Mouse (Mus musculus): Measurements from ENCODE around the gene Ltb4r2.
A peak's percentile ranks its signal among the peaks of the same experiment; 100 is the strongest.
"Not testable (repeated sequence)": the region's sequence is repeated elsewhere in the genome, so short reads cannot be mapped to it uniquely, and the experiment has no call there.

GRCm38 (mm10) chr14:55760156-55760555, 1.1 kb upstream of the Ltb4r2 start:
- TF ChIP-seq KAT2A (IDR thresholded peaks at IDR 0.05; ENCODE audit: insufficient replicate concordance, low read length); MAX (IDR thresholded peaks at IDR 0.05; ENCODE audit: low read length); ZKSCAN1 (IDR thresholded peaks at IDR 0.05; ENCODE audit: borderline replicate concordance, low read depth, low read length); GABPA (IDR thresholded peaks at IDR 0.05; ENCODE audit: insufficient replicate concordance, low read depth, low read length); EP300 (IDR thresholded peaks at IDR 0.05; ENCODE audit: low read length); POLR2A (IDR thresholded peaks at IDR 0.05; ENCODE audit: low read depth, low read length); JUN (IDR thresholded peaks at IDR 0.05; ENCODE audit: insufficient read depth, low read depth, low read length); SIN3A (IDR thresholded peaks at IDR 0.05; ENCODE audit: low read length): not testable (repeated sequence)
- TF ChIP-seq CTCF (conservative IDR thresholded peaks at IDR 0.05 in 1 of 2, IDR thresholded peaks at IDR 0.05 in 1 of 2; ENCODE audit: low read depth in 2 of 2, low read length in 2 of 2): peak; percentile 48 to 73; a peak in 3 of 4 replicates
